Mouse (Mus musculus) monocyte, adult 5-6 weeks (primary cell): ENCODE results near the gene Fbxo44. TPM values are rescaled to one million over a fixed set of nuclear protein-coding genes. Genes with fewer than 3 reads are reported as not detected.

Experiments
- ATAC-seq: fragments of 153-309, 156-312 bp; replicated peaks from 2 replicates; pipeline ENCODE4 v1.8.0; 2017; ENCODE audit warnings: mild to moderate bottlenecking; ENCODE audit not compliant: low TSS enrichment, insufficient number of reproducible peaks, severe bottlenecking, poor library complexity, low FRiP score
- total RNA-seq: library from RNA; stranded (forward); fragments of 200-1000, 200-491, 200-594 nt; gene quantifications from 3 replicates; pipeline ENCODE4 v1.2.3, GENCODE M21; 2017

Gene Fbxo44
- total RNA-seq, 1 experiment from 2014 or later: 3.5 TPM

GRCm38 (mm10) chr4:148168287-148168686 lies 8.0 kb upstream of the Fbxo44 start:
- peak; percentile 54 for ATAC-seq

GRCm38 (mm10) chr4:148166986-148167385 lies 6.7 kb upstream of the Fbxo44 start:
- ATAC-seq: no peak

- ATAC-seq: no peak
Observed at GRCm38 (mm10) chr4:148166431-148166830, 6.1 kb upstream of the Fbxo44 start.

GRCm38 (mm10) chr4:148165551-148165950 lies 5.3 kb upstream of the Fbxo44 start:
- ATAC-seq: no peak

GRCm38 (mm10) chr4:148164461-148164860 lies 4.2 kb upstream of the Fbxo44 start:
- no peak for ATAC-seq

- ATAC-seq: 0 out of 2 replicates have a peak, but pooled peaks have one; percentile 25
Observed at GRCm38 (mm10) chr4:148164002-148164439, 3.7 kb upstream of the Fbxo44 start.

GRCm38 (mm10) chr4:148159544-148160435 lies 492 bp downstream of the Fbxo44 start:
- peak; percentile 81 for ATAC-seq

GRCm38 (mm10) chr4:148158436-148159348 lies 1.6 kb downstream of the Fbxo44 start:
- ATAC-seq: no peak

- no peak for ATAC-seq
Observed at GRCm38 (mm10) chr4:148154982-148155381, 5.3 kb downstream of the Fbxo44 start.

- no peak for ATAC-seq
Observed at GRCm38 (mm10) chr4:148154006-148154405, 6.3 kb downstream of the Fbxo44 start.

GRCm38 (mm10) chr4:148152547-148152946 lies 7.7 kb downstream of the Fbxo44 start:
- no peak for ATAC-seq

GRCm38 (mm10) chr4:148151267-148152168 lies 8.8 kb downstream of the Fbxo44 start, which contains the start of gene Fbxo6:
TSS of gene Fbxo6 (minus strand) at chr4:148152140.
- peak; percentile 87 for ATAC-seq

- no peak for ATAC-seq
Observed at GRCm38 (mm10) chr4:148150953-148151266, 9.4 kb downstream of the Fbxo44 start.

GRCm38 (mm10) chr4:148150242-148150641 lies 10.0 kb downstream of the Fbxo44 start:
- no peak for ATAC-seq

GRCm38 (mm10) chr4:148149540-148149939 lies 10.7 kb downstream of the Fbxo44 start:
- ATAC-seq: no peak

GRCm38 (mm10) chr4:148147714-148148113 lies 12.6 kb downstream of the Fbxo44 start:
- no peak for ATAC-seq

- no peak for ATAC-seq
Observed at GRCm38 (mm10) chr4:148143721-148144120, 16.6 kb downstream of the Fbxo44 start.
